Mouse (Mus musculus) embryonic facial prominence, embryonic 12.5 days (tissue): ENCODE measurements around the gene Astn2. TPM values are rescaled to one million over a fixed set of nuclear protein-coding genes. Genes with fewer than 3 reads are reported as not detected.

Experiments
- ATAC-seq: fragments of 200-750 bp; cut with Nextera tagmentation; 2 replicates; pipeline ENCODE4 v1.8.0; 2017; ENCODE audit not compliant: insufficient number of reproducible peaks, insufficient read depth, low FRiP score, low TSS enrichment
- H3K27ac ChIP-seq: fragments of 300-500 bp; sonication (generic); 2 replicates; pipeline ENCODE4 v1.5.1; 2016; ENCODE audit warnings: mild to moderate bottlenecking
- H3K27me3 ChIP-seq: fragments of 300-500 bp; sonication (generic); 2 replicates; pipeline ENCODE4 v1.6.1; 2016; ENCODE audit warnings: mild to moderate bottlenecking, moderate library complexity
- H3K36me3 ChIP-seq: fragments of 300-500 bp; sonication (generic); 2 replicates; pipeline ENCODE4 v1.6.1; 2016; ENCODE audit warnings: mild to moderate bottlenecking
- H3K4me1 ChIP-seq: fragments of 300-500 bp; sonication (generic); 2 replicates; pipeline ENCODE4 v1.6.1; 2016
- H3K4me2 ChIP-seq: fragments of 300-500 bp; sonication (generic); replicated peaks from 2 replicates; pipeline ENCODE4 v1.6.1; 2016; ENCODE audit warnings: mild to moderate bottlenecking, moderate library complexity
- H3K4me3 ChIP-seq: fragments of 300-500 bp; sonication (generic); 2 replicates; pipeline ENCODE4 v1.5.1; 2016; ENCODE audit warnings: mild to moderate bottlenecking
- H3K9ac ChIP-seq: fragments of 300-500 bp; sonication (generic); 2 replicates; pipeline ENCODE4 v1.6.1; 2016; ENCODE audit warnings: mild to moderate bottlenecking, moderate library complexity
- H3K9me3 ChIP-seq: fragments of 300-500 bp; sonication (generic); 2 replicates; pipeline ENCODE4 v1.6.1; 2016; ENCODE audit warnings: mild to moderate bottlenecking, moderate library complexity
- WGBS: fragments of 180-500 bp; shearing (Covaris S2); methylation state at CpG from one replicate; pipeline ENCODE4 v1.1.7; 2016; 5-methylcytosine and 5-hydroxymethylcytosine counted together
- polyA plus RNA-seq: library from polyadenylated mRNA; unstranded; fragments of >200 nt; fragmentation: Nextera tagmentation; extraction: Ambion mirVana; gene quantifications from 2 replicates; pipeline ENCODE4 v1.2.1, GENCODE M21; 2016

Gene Astn2
- polyA plus RNA-seq, 1 experiment from 2014 or later = 1.6 TPM

- Histone ChIP-seq H3K36me3 (no peaks in the 10 kb centered on the region), H3K27me3 (no peaks in the 10 kb centered on the region), H3K4me2 (no peak overlapping the region), H3K9me3 (no peaks in the 10 kb centered on the region), H3K4me1 (no peaks in the 10 kb centered on the region), H3K9ac (no peak overlapping the region), H3K27ac (no peak overlapping the region), H3K4me3 (no peak overlapping the region)
- ATAC-seq = no peak
- 77% methylated on average over 2 of the region's 2 CpGs for whole genome bisulfite sequencing
Measured at GRCm38 (mm10) chr4:65545582-65545981, 858.8 kb downstream of the Astn2 start.

GRCm38 (mm10) chr4:65532071-65532736 lies 872.2 kb downstream of the Astn2 start:
- WGBS = 60% methylated on average over 2 of the region's 2 CpGs
- no peak for ATAC-seq
- H3K4me2 ChIP-seq = no peak overlapping the region
- no peak overlapping the region for H3K9ac ChIP-seq
- no peaks in the 10 kb centered on the region for H3K27me3 ChIP-seq
- H3K4me3 ChIP-seq = no peak overlapping the region
- H3K4me1 ChIP-seq = peaks cover 4% of the 10 kb centered on the region; the same call in 1 of the 2 replicates
- H3K9me3 ChIP-seq = no peaks in the 10 kb centered on the region
- H3K27ac ChIP-seq = no peak overlapping the region
- no peaks in the 10 kb centered on the region for H3K36me3 ChIP-seq

- no peak overlapping the region for H3K27ac ChIP-seq
- 33% methylated on average over 6 of the region's 6 CpGs for WGBS
Measured at GRCm38 (mm10) chr4:65531621-65532020, 872.8 kb downstream of the Astn2 start.

GRCm38 (mm10) chr4:65530901-65531300 lies 873.5 kb downstream of the Astn2 start:
- H3K27me3 ChIP-seq = no peaks in the 10 kb centered on the region
- ATAC-seq = no peak
- H3K4me1 ChIP-seq = peaks cover 4% of the 10 kb centered on the region; the same call in 1 of the 2 replicates
- H3K4me3 ChIP-seq = no peak overlapping the region
- no peaks in the 10 kb centered on the region for H3K9me3 ChIP-seq
- no peak overlapping the region for H3K4me2 ChIP-seq
- no peaks in the 10 kb centered on the region for H3K36me3 ChIP-seq
- no peak overlapping the region for H3K27ac ChIP-seq
- H3K9ac ChIP-seq = no peak overlapping the region
- 60% methylated on average over 2 of the region's 2 CpGs for WGBS

More at GRCm38 (mm10) chr4:65531621-65532020, 872.8 kb downstream of the Astn2 start:
- Histone ChIP-seq H3K4me2 (no peak overlapping the region), H3K4me3 (no peak overlapping the region), H3K27me3 (no peaks in the 10 kb centered on the region), H3K4me1 (peaks cover 4% of the 10 kb centered on the region; the same call in 1 of the 2 replicates), H3K36me3 (no peaks in the 10 kb centered on the region), H3K9ac (no peak overlapping the region), H3K9me3 (no peaks in the 10 kb centered on the region)
- no peak for ATAC-seq

GRCm38 (mm10) chr4:65508101-65508500 lies 896.3 kb downstream of the Astn2 start:
- Histone ChIP-seq H3K9ac (no peak overlapping the region), H3K27ac (no peak overlapping the region), H3K36me3 (no peaks in the 10 kb centered on the region), H3K4me2 (no peak overlapping the region), H3K27me3 (no peaks in the 10 kb centered on the region), H3K4me3 (no peak overlapping the region), H3K9me3 (no peaks in the 10 kb centered on the region), H3K4me1 (no peaks in the 10 kb centered on the region)
- no peak for ATAC-seq
- WGBS = 44% methylated on average over 2 of the region's 2 CpGs

- H3K36me3 ChIP-seq = no peaks in the 10 kb centered on the region
- H3K27ac ChIP-seq = no peak overlapping the region
- H3K4me3 ChIP-seq = no peak overlapping the region
- ATAC-seq = no peak
- no peak overlapping the region for H3K9ac ChIP-seq
- H3K27me3 ChIP-seq = no peaks in the 10 kb centered on the region
- H3K4me2 ChIP-seq = no peak overlapping the region
- no peaks in the 10 kb centered on the region for H3K9me3 ChIP-seq
- no peaks in the 10 kb centered on the region for H3K4me1 ChIP-seq
Measured at GRCm38 (mm10) chr4:65506870-65507269, 897.5 kb downstream of the Astn2 start.

GRCm38 (mm10) chr4:65496463-65496834 lies 908.0 kb downstream of the Astn2 start:
- H3K4me3 ChIP-seq = no peak overlapping the region
- H3K27me3 ChIP-seq = no peaks in the 10 kb centered on the region
- peak; percentile 96 for ATAC-seq
- no peaks in the 10 kb centered on the region for H3K9me3 ChIP-seq
- WGBS = 4% methylated on average over 3 of the region's 3 CpGs
- no peaks in the 10 kb centered on the region for H3K36me3 ChIP-seq
- no peak overlapping the region for H3K27ac ChIP-seq
- H3K4me2 ChIP-seq = no peak overlapping the region
- no peak overlapping the region for H3K9ac ChIP-seq
- peaks cover 5% of the 10 kb centered on the region for H3K4me1 ChIP-seq

GRCm38 (mm10) chr4:65495705-65496462 lies 908.5 kb downstream of the Astn2 start:
- Histone ChIP-seq H3K9me3 (no peaks in the 10 kb centered on the region), H3K36me3 (no peaks in the 10 kb centered on the region), H3K4me2 (no peak overlapping the region), H3K27me3 (no peaks in the 10 kb centered on the region), H3K9ac (no peak overlapping the region), H3K4me3 (no peak overlapping the region), H3K4me1 (peaks cover 5% of the 10 kb centered on the region), H3K27ac (no peak overlapping the region)
- peak; percentile 47; the same call in 1 of the 2 replicates for ATAC-seq
- 75% methylated on average over 6 of the region's 6 CpGs for WGBS

GRCm38 (mm10) chr4:65491541-65491940 lies 912.9 kb downstream of the Astn2 start:
- Histone ChIP-seq H3K4me1 (peaks cover 5% of the 10 kb centered on the region), H3K4me2 (no peak overlapping the region), H3K27ac (no peak overlapping the region), H3K36me3 (no peaks in the 10 kb centered on the region), H3K27me3 (no peaks in the 10 kb centered on the region), H3K9ac (no peak overlapping the region), H3K4me3 (no peak overlapping the region), H3K9me3 (no peaks in the 10 kb centered on the region)
- ATAC-seq = no peak
- WGBS = 66% methylated on average over 2 of the region's 2 CpGs

GRCm38 (mm10) chr4:65489711-65490110 lies 914.7 kb downstream of the Astn2 start:
- Histone ChIP-seq H3K27me3 (no peaks in the 10 kb centered on the region), H3K27ac (no peak overlapping the region), H3K4me1 (no peaks in the 10 kb centered on the region), H3K9me3 (no peaks in the 10 kb centered on the region), H3K4me2 (no peak overlapping the region), H3K9ac (no peak overlapping the region), H3K36me3 (no peaks in the 10 kb centered on the region), H3K4me3 (no peak overlapping the region)
- no peak for ATAC-seq
- 82% methylated on average over 3 of the region's 3 CpGs for WGBS

- no peak overlapping the region for H3K4me3 ChIP-seq
- H3K27ac ChIP-seq = no peak overlapping the region
- 73% methylated on average over 5 of the region's 5 CpGs for WGBS
- H3K27me3 ChIP-seq = no peaks in the 10 kb centered on the region
- no peak for ATAC-seq
- H3K9me3 ChIP-seq = no peaks in the 10 kb centered on the region
- H3K36me3 ChIP-seq = no peaks in the 10 kb centered on the region
- no peak overlapping the region for H3K9ac ChIP-seq
- H3K4me1 ChIP-seq = peaks cover 4% of the 10 kb centered on the region; the same call in 1 of the 2 replicates
- H3K4me2 ChIP-seq = no peak overlapping the region
Measured at GRCm38 (mm10) chr4:65481632-65482031, 922.8 kb downstream of the Astn2 start.

- no peak for ATAC-seq
- Histone ChIP-seq H3K4me1 (peaks cover 4% of the 10 kb centered on the region; the same call in 1 of the 2 replicates), H3K9ac (no peak overlapping the region), H3K9me3 (no peaks in the 10 kb centered on the region), H3K27ac (no peak overlapping the region), H3K4me3 (no peak overlapping the region), H3K4me2 (no peak overlapping the region), H3K36me3 (no peaks in the 10 kb centered on the region), H3K27me3 (no peaks in the 10 kb centered on the region)
- WGBS = 43% methylated on average over 6 of the region's 6 CpGs
Measured at GRCm38 (mm10) chr4:65477106-65477505, 927.3 kb downstream of the Astn2 start.
